Mouse (Mus musculus) MEL (cell line): Measurements from ENCODE around the gene Nt5dc3. TPM values are rescaled to one million over a fixed set of nuclear protein-coding genes. Genes with fewer than 3 reads are reported as not detected.

Experiments
- DNase-seq: peaks from one replicate; pipeline ENCODE4 v3.0.0; 2011; ENCODE audit warnings: low read depth, low spot score
- H3K27ac ChIP-seq: 2 replicates; pipeline ENCODE4 v1.5.1; 2012; ENCODE audit warnings: low read depth, mild to moderate bottlenecking, control low read depth, low read length, moderate library complexity; ENCODE audit not compliant: control insufficient read depth
- H3K27me3 ChIP-seq, 2 experiments: fragments of 150-350 bp in 1 of 2; sonication (generic) in 1 of 2; 2 replicates each; pipeline ENCODE4 v1.6.1; 2012; ENCODE audit warnings: low read length in 2 of 2, mild to moderate bottlenecking in 2 of 2, improper control_type of control experiment in 1 of 2, moderate library complexity in 1 of 2; ENCODE audit not compliant: insufficient read depth in 2 of 2, control insufficient read depth in 1 of 2
- H3K36me3 ChIP-seq, 2 experiments: 2 replicates each; pipeline ENCODE4 v1.6.1; 2012 to 2014; ENCODE audit warnings: low read length in 2 of 2, improper control_type of control experiment in 1 of 2, inconsistent platforms in 1 of 2, mild to moderate bottlenecking in 1 of 2; ENCODE audit not compliant: insufficient read depth in 2 of 2, control insufficient read depth in 1 of 2
- H3K4me1 ChIP-seq, 2 experiments: fragments of 150-350 bp in 1 of 2; sonication (generic) in 1 of 2; 2 replicates each; pipeline ENCODE4 v1.6.1; 2012; ENCODE audit warnings: low read length in 2 of 2, improper control_type of control experiment in 1 of 2, mild to moderate bottlenecking in 1 of 2; ENCODE audit not compliant: insufficient read depth in 2 of 2, control insufficient read depth in 1 of 2
- H3K4me3 ChIP-seq, 2 experiments: fragments of 150-350 bp in 1 of 2; sonication (generic) in 1 of 2; 2 replicates each; pipeline ENCODE4 v1.5.1; 2012; ENCODE audit warnings: low read depth in 2 of 2, low read length in 2 of 2, mild to moderate bottlenecking in 2 of 2, moderate library complexity in 2 of 2, control low read depth in 1 of 2, improper control_type of control experiment in 1 of 2; ENCODE audit not compliant: control insufficient read depth in 1 of 2, insufficient read depth in 1 of 2
- H3K79me2 ChIP-seq: 2 replicates; pipeline ENCODE4 v1.6.1; 2012; ENCODE audit warnings: mild to moderate bottlenecking, low read length, moderate library complexity; ENCODE audit not compliant: control insufficient read depth, poor library complexity, insufficient read depth
- H3K9ac ChIP-seq: 2 replicates; pipeline ENCODE4 v1.6.1; 2012; ENCODE audit warnings: low read depth, mild to moderate bottlenecking, control low read depth, low read length, moderate library complexity; ENCODE audit not compliant: control insufficient read depth, poor library complexity, severe bottlenecking
- H3K9me3 ChIP-seq: fragments of 150-350 bp; sonication (generic); replicated peaks from 2 replicates; pipeline ENCODE4 v1.6.1; 2012; ENCODE audit warnings: mild to moderate bottlenecking, low read length, improper control_type of control experiment, moderate library complexity; ENCODE audit not compliant: insufficient read depth
- BHLHE40 ChIP-seq: IDR thresholded peaks from 2 replicates; pipeline ENCODE4 v1.6.1; 2012; ENCODE audit warnings: low read depth, mild to moderate bottlenecking, inconsistent platforms, low read length, improper control_type of control experiment, borderline replicate concordance
- CTCF ChIP-seq, 3 experiments: IDR thresholded peaks in 2 of 3; conservative IDR thresholded peaks in 1 of 3; 2 replicates each; pipeline ENCODE4 v1.5.1; 2011 to 2012; ENCODE audit warnings: low read length in 3 of 3, low read depth in 2 of 3, mild to moderate bottlenecking in 2 of 3, improper control_type of control experiment in 1 of 3, inconsistent platforms in 1 of 3, mixed read lengths in 1 of 3, moderate library complexity in 1 of 3; ENCODE audit not compliant: control insufficient read depth in 1 of 3, insufficient read depth in 1 of 3, poor library complexity in 1 of 3, severe bottlenecking in 1 of 3
- ELF1 ChIP-seq: IDR thresholded peaks from 2 replicates; pipeline ENCODE4 v1.6.1; 2014; ENCODE audit warnings: low read depth, mild to moderate bottlenecking, inconsistent platforms, low read length, improper control_type of control experiment, moderate library complexity
- ETS1 ChIP-seq: IDR thresholded peaks from 2 replicates; pipeline ENCODE4 v1.6.1; 2012; ENCODE audit warnings: low read depth, mild to moderate bottlenecking, inconsistent platforms, low read length, improper control_type of control experiment, moderate library complexity
- GABPA ChIP-seq: IDR thresholded peaks from 2 replicates; pipeline ENCODE4 v1.6.1; 2012; ENCODE audit warnings: low read depth, mild to moderate bottlenecking, inconsistent platforms, low read length, improper control_type of control experiment, moderate library complexity
- GATA1 ChIP-seq: IDR thresholded peaks from 2 replicates; pipeline ENCODE4 v1.6.1; 2011; ENCODE audit warnings: low read depth, low read length, improper control_type of control experiment
- MEF2A ChIP-seq: IDR thresholded peaks from 2 replicates; pipeline ENCODE4 v1.6.1; 2014; ENCODE audit warnings: low read depth, mild to moderate bottlenecking, inconsistent platforms, low read length, improper control_type of control experiment; ENCODE audit not compliant: poor library complexity, insufficient replicate concordance, severe bottlenecking; ENCODE audit errors: extremely low read depth
- MXI1 ChIP-seq: IDR thresholded peaks from 2 replicates; pipeline ENCODE4 v1.6.1; 2011; ENCODE audit warnings: mild to moderate bottlenecking, low read depth, low read length, improper control_type of control experiment
- POLR2AphosphoS5 ChIP-seq: IDR thresholded peaks from 2 replicates; pipeline ENCODE4 v1.6.1; 2012; ENCODE audit warnings: low read depth, borderline replicate concordance, mild to moderate bottlenecking, inconsistent platforms, low read length, moderate library complexity, mixed read lengths
- RAD21 ChIP-seq: IDR thresholded peaks from 2 replicates; pipeline ENCODE4 v1.6.1; 2011; ENCODE audit warnings: mild to moderate bottlenecking, low read depth, low read length, improper control_type of control experiment
- SMC3 ChIP-seq: IDR thresholded peaks from 2 replicates; pipeline ENCODE4 v1.6.1; 2011; ENCODE audit warnings: low read depth, low read length, improper control_type of control experiment
- TAL1 ChIP-seq: IDR thresholded peaks from 2 replicates; pipeline ENCODE4 v1.6.1; 2012; ENCODE audit warnings: mild to moderate bottlenecking, inconsistent platforms, low read length, moderate library complexity, mixed read lengths
- TBP ChIP-seq: IDR thresholded peaks from 2 replicates; pipeline ENCODE4 v1.8.0; 2011; ENCODE audit warnings: low read depth, low read length, improper control_type of control experiment
- TCF12 ChIP-seq: IDR thresholded peaks from 2 replicates; pipeline ENCODE4 v1.6.1; 2014; ENCODE audit warnings: low read depth, mild to moderate bottlenecking, inconsistent platforms, low read length, improper control_type of control experiment, moderate library complexity
- UBTF ChIP-seq: IDR thresholded peaks from 2 replicates; pipeline ENCODE4 v1.6.1; 2012; ENCODE audit warnings: low read depth, mild to moderate bottlenecking, inconsistent platforms, low read length, improper control_type of control experiment, moderate library complexity, borderline replicate concordance; ENCODE audit not compliant: insufficient read depth
- ZC3H11A ChIP-seq: IDR thresholded peaks from 2 replicates; pipeline ENCODE4 v1.6.1; 2012; ENCODE audit warnings: low read depth, mild to moderate bottlenecking, inconsistent platforms, low read length, improper control_type of control experiment
- ZKSCAN1 ChIP-seq: IDR thresholded peaks from 2 replicates; pipeline ENCODE4 v1.6.1; 2012; ENCODE audit warnings: low read depth, mild to moderate bottlenecking, inconsistent platforms, low read length, improper control_type of control experiment, moderate library complexity
- ZNF384 ChIP-seq: IDR thresholded peaks from 2 replicates; pipeline ENCODE4 v1.6.1; 2012; ENCODE audit warnings: low read depth, mild to moderate bottlenecking, inconsistent platforms, low read length, improper control_type of control experiment
- polyA plus RNA-seq, 2 experiments: library from polyadenylated mRNA; stranded (reverse) in 1 of 2; unstranded in 1 of 2; fragments of >175 nt in 1 of 2; fragments of >200 nt in 1 of 2; gene quantifications; 2 replicates each; pipeline versions ENCODE4 v1.2.1 to v1.2.4; 2012; ENCODE audit warnings: low replicate concordance in 2 of 2, low read depth in 1 of 2; ENCODE audit not compliant: insufficient read length in 2 of 2, insufficient read depth in 1 of 2, missing spikeins in 1 of 2
- total RNA-seq: library from RNA; depleted of rRNA; stranded (reverse); fragments of 300-350 nt; gene quantifications from 2 replicates; pipeline ENCODE4 v1.2.3, GENCODE M21; 2012

The Nt5dc3 gene
- total and polyA plus RNA-seq, 3 experiments = 9.7 to 15.6 TPM; not detected in 1

GRCm38 (mm10) chr10:86778398-86779116, at the start of gene Nt5dc3 (continued):
- TF ChIP-seq TCF12 (peak; percentile 75), ZNF384 (no peak), GABPA (0 out of 2 replicates have a peak, but pooled peaks have one; percentile 32), TBP (no peak)

GRCm38 (mm10) chr10:86730823-86731499, 47.8 kb upstream of the Nt5dc3 start:
- Histone ChIP-seq H3K27me3 (no peaks in the 10 kb centered on the region), H3K36me3 (peaks cover 0 to 3% of the 10 kb centered on the region in 2 experiments; a peak in 1 of 4 replicates), H3K4me3 (no peak overlapping the region), H3K27ac (no peak overlapping the region), H3K79me2 (no peaks in the 10 kb centered on the region; the same call in 1 of the 2 replicates), H3K9me3 (no peaks in the 10 kb centered on the region), H3K4me1 (peaks cover 0 to 7% of the 10 kb centered on the region in 2 experiments; a peak in 2 of 4 replicates), H3K9ac (no peak overlapping the region)
- peak; percentile 83 for DNase-seq
- TF ChIP-seq ELF1 = no peak
- no peak for TF ChIP-seq TAL1
- no peak for TF ChIP-seq MEF2A
- TF ChIP-seq ZNF384 = no peak
- no peak for TF ChIP-seq BHLHE40
- TF ChIP-seq RAD21 = peak; percentile 90
- TF ChIP-seq ETS1 = no peak
- no peak for TF ChIP-seq GATA1
- TF ChIP-seq POLR2AphosphoS5 = no peak
- TF ChIP-seq ZC3H11A = peak; percentile 80
- TF ChIP-seq CTCF (IDR thresholded peaks at IDR 0.05 in 2 of 3, conservative IDR thresholded peaks at IDR 0.05 in 1 of 3; ENCODE audit: control insufficient read depth in 1 of 3, insufficient read depth in 1 of 3, low read depth in 2 of 3, low read length in 3 of 3, poor library complexity in 1 of 3, severe bottlenecking in 1 of 3) = peak; percentile 88 to 94 (median 90)
- no peak for TF ChIP-seq MXI1
- TF ChIP-seq ZKSCAN1 = no peak
- no peak for TF ChIP-seq UBTF
- TF ChIP-seq SMC3 = peak; percentile 81
